Mouse (Mus musculus): ENCODE results near the gene Snrpa. TPM values are rescaled to one million over a fixed set of nuclear protein-coding genes. Genes with fewer than 3 reads are reported as not detected.

Snrpa gene
- total RNA-seq, 2 experiments from 2014 or later, result 51.9 to 110 TPM

GRCm38 (mm10) chr7:27203730-27204449 is 7.8 kb upstream of the Snrpa start:
- no peak for ATAC-seq (ENCODE audit: poor library complexity, severe bottlenecking)

DNA sequence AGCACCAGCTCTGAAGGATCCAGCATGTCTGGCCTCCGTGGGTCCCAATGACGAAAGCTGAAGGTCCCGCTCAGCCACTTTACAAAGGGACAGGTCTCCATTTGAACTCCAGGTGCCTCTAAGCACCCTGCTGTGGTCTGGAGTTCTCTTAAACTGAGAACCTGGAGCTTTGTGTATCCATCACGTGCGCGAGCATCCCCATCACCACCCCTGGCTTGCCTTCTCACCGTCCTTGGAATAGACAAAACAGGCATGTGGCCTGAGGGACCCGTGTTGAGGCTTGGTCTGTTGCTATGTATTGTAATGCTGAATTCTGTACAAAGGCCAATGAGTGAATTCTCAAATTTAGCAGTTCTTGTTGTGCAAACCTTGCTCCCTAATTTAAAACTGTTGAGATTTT is 2.7 kb upstream of the Snrpa start:
- no peak for ATAC-seq (ENCODE audit: poor library complexity, severe bottlenecking)

GRCm38 (mm10) chr7:27198355-27198754 is 2.3 kb upstream of the Snrpa start:
- no peak for ATAC-seq (ENCODE audit: poor library complexity, severe bottlenecking)

- no peak for ATAC-seq (ENCODE audit: poor library complexity, severe bottlenecking)
Observed at GRCm38 (mm10) chr7:27197634-27198033, 1.6 kb upstream of the Snrpa start.

DNA sequence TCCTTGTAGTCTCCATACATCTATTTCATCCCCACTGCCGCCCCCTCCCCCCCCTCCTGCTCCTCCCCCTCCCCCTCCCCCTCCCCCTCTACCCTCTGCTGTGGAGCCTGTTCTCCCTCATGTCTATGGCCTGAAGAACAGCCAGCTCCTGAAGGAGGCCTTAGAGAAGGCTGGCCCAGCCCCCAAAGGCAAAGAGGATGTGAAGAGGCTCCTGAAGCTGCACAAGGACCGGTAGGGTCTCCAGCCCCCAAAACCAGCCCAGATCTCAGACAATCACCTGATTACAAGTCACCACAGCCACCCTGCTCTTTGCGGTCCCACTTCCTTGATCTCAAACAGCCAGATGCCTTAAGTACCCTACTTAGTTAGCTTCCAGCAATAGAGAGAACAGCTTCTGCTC is 1.1 kb upstream of the Snrpa start:
- no peak for ATAC-seq (ENCODE audit: poor library complexity, severe bottlenecking)

GRCm38 (mm10) chr7:27193731-27194130 is 2.3 kb downstream of the Snrpa start:
- ATAC-seq (ENCODE audit: poor library complexity, severe bottlenecking), result no peak

GRCm38 (mm10) chr7:27192434-27192833 is 3.6 kb downstream of the Snrpa start:
- ATAC-seq (ENCODE audit: poor library complexity, severe bottlenecking), result no peak

GRCm38 (mm10) chr7:27189271-27189931 is 6.7 kb downstream of the Snrpa start:
- ATAC-seq (ENCODE audit: poor library complexity, severe bottlenecking), result no peak

DNA sequence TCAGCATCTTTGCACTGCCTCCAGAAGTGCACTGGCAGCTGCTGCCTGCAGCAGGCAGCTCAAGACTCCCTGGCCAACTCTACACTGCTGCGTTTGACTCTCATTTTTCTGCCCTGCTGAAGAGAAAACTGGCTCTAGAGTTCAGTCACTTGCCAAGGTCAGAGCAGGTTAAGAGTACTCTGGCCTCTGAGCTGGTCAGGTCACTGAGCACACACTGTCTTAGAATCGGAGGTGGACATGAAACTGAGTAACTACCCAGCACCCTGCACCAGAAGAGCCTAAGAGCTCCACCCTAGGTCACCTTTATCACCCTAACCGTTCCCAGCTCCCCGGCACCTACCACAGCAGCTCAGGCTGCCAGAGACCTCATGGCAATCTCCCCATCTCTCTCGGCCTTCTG is 10.1 kb downstream of the Snrpa start:
- ATAC-seq (ENCODE audit: poor library complexity, severe bottlenecking), result no peak

DNA sequence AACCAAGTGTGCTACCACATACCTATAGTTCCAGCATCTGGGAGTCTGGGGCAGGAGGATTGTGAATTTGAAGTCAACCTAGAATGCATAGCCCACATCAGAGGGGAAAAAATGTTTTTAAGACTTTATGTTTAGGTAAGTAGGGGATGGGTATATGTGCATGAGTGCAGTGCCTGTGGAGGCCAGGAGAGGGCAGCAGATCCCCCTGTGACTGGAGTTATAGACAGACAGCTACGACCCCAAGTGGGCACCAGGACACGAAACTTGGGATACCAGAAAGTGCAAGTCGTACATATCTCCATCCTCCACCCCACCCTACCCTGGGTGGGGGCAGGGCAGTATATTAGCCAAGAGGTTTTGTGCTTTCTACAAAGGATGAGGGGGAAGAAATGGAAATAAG is 11.1 kb downstream of the Snrpa start:
- ATAC-seq (ENCODE audit: poor library complexity, severe bottlenecking), result peak; percentile 84

GRCm38 (mm10) chr7:27182498-27182897 is 13.6 kb downstream of the Snrpa start:
- ATAC-seq (ENCODE audit: poor library complexity, severe bottlenecking), result no peak

- no peak for ATAC-seq (ENCODE audit: poor library complexity, severe bottlenecking)
Observed at GRCm38 (mm10) chr7:27180837-27181695, 15.0 kb downstream of the Snrpa start, which contains the start of the genes Gm21983 and Mia. Gm21983 (minus strand) TSS chr7:27181086. Mia (minus strand) TSS chr7:27181157.

- no peak for ATAC-seq (ENCODE audit: poor library complexity, severe bottlenecking)
Observed at GRCm38 (mm10) chr7:27180036-27180435, 16.0 kb downstream of the Snrpa start.

GRCm38 (mm10) chr7:27179217-27179918 is 16.7 kb downstream of the Snrpa start:
- ATAC-seq (ENCODE audit: poor library complexity, severe bottlenecking), result no peak

DNA sequence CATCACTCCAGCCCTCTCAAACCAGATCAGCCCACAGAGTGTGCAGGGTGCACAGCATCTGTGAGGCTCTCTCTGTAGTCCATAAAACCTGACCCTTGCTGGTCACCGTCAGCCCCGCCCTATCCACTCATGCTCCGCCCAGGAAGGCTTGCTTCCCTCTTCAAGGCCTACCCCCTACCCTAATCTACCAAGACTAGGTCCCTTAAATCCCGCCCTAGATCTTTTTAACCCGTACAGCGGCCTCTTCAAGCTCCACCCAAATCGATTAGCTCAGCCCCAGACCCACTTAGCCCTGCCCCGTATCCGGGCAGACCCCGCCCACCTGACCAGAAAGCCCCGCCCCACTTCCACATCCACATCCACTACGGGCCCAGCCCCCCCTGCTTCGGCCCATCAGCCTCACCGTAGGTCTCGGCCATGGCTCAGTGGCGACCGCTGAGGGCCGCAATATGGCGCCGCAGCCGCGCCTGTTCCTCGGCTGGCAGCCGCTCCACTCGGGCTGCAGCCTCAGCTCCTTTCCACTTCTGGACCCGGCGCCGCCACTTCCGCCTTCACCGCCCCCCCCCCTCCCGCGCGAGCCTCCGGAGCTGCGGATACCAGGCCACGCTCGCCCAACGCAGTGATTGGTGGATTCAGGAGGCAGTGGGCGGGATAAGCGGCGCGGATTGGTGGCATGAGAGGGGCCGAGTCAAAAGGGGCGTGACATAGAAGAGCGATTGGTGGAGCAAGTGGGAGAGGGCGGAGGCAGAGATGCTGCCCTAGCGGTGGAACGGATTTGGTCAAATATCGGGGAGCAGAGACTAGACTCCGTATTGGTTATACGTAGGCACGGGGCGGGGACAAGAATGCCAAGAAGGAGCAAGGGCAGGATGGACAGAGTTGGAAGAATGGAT is 17.5 kb downstream of the Snrpa start, which contains the start of gene Rab4b:
Gene Rab4b (minus strand): TSS at position 573 of the 893 bp plus-strand sequence.
- peak; percentile 93 for ATAC-seq (ENCODE audit: poor library complexity, severe bottlenecking)

DNA sequence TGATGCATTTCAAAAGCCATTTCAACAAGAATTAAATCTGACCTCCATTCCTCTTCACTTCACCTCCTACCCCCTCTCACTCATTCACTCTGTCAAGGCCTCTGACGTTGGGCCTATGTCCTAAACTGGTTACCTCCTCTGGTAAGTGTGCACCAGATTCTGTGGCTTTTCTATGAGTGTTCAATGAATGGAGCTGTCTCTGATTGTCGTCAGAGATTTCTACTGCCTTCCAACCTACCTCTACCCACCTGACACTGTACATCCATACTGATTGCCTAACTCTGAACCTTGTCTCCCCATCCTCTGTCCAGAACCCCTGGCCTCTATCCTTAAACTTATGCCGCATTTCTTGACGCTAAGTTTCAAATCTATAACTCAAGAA is 18.1 kb downstream of the Snrpa start:
- 0 out of 2 replicates have a peak, but pooled peaks have one; percentile 1 for ATAC-seq (ENCODE audit: poor library complexity, severe bottlenecking)

GRCm38 (mm10) chr7:27174896-27175295 is 21.2 kb downstream of the Snrpa start:
- ATAC-seq (ENCODE audit: poor library complexity, severe bottlenecking), result no peak

DNA sequence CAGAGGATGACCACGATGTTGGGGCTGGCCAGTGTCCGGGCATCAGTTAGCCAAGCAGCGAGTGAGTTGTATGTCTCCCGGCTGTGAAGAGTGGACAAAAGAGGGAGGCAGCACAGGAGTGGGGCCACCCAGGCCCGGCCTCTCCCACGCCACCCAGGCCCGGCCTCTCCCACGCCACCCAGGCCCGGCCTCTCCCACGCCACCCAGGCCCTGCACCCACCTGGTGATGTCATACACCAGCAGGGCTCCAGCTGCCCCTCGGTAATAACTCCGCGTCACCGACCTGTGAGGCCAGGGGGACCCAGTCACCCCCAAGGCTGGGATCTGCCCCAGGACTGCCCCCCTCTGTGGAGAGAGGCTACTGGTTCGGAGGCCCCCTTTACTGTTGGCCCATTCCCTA is 21.6 kb downstream of the Snrpa start:
- ATAC-seq (ENCODE audit: poor library complexity, severe bottlenecking), result no peak

GRCm38 (mm10) chr7:27170981-27171380 is 25.1 kb downstream of the Snrpa start:
- no peak for ATAC-seq (ENCODE audit: poor library complexity, severe bottlenecking)

GRCm38 (mm10) chr7:27168371-27168770 is 27.7 kb downstream of the Snrpa start:
- no peak for ATAC-seq (ENCODE audit: poor library complexity, severe bottlenecking)

Measured in megakaryocyte, adult 5-6 weeks (primary cell).